Mouse (Mus musculus): ENCODE measurements at regions not wholly inside any gene's neighbourhood (a gene's known extent, or its start where the extent isn't known, plus 50 kb on each side); places are given as distances from the start of the nearest gene placed in this dataset.
"Not testable (repeated sequence)": the region's sequence is repeated elsewhere in the genome, so short reads cannot be mapped to it uniquely, and the experiment has no call there.

DNA sequence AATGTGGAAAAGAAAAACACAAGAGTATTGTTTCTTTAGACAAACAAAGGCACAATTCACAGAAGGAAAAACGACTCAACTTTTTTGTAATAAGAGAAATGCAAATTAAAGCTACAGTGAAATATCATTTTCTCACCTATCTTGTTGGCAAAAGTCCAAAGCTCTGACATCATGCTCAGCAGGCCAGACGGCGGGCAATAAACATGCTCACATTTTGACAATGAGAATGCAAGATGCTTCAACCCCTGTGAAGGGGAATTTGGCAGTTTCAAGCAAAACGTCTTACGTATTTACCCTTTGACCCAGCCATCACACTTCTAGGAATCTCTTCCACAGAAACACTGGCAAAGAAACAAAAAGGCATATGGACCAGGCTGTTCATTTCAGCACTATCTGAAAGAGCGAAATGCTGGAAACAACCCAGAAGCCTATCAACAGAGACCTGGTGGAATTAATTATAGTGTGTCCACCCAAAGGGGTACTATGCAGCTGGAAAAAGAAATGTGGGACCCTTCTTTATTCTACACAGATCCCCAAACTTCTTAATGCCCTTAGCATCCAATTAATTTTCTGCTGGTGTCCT, 203.4 kb upstream of the 2610301B20Rik start:
- H3K27ac ChIP-seq (ENCODE audit: insufficient read depth, low read depth, low read length) = no peak overlapping the region
- no peak for TF ChIP-seq CTCF (IDR thresholded peaks at IDR 0.05; ENCODE audit: low read depth, low read length)
- no peak for TF ChIP-seq POLR2A (IDR thresholded peaks at IDR 0.05; ENCODE audit: borderline replicate concordance, low read depth, low read length)
- H3K4me3 ChIP-seq (ENCODE audit: insufficient read depth, low read length) = no peak overlapping the region
- H3K4me1 ChIP-seq (ENCODE audit: control insufficient read depth, insufficient read depth, low read length) = no peaks in the 10 kb centered on the region

- Histone ChIP-seq H3K27ac (ENCODE audit: insufficient read depth, low read depth, low read length) (no peak overlapping the region), H3K4me1 (ENCODE audit: control insufficient read depth, insufficient read depth, low read length) (no peaks in the 10 kb centered on the region), H3K4me3 (ENCODE audit: insufficient read depth, low read length) (no peak overlapping the region)
- no peak for TF ChIP-seq POLR2A (IDR thresholded peaks at IDR 0.05; ENCODE audit: borderline replicate concordance, low read depth, low read length)
- TF ChIP-seq CTCF (IDR thresholded peaks at IDR 0.05; ENCODE audit: low read depth, low read length) = no peak
These were observed 183.2 kb upstream of the 2610301B20Rik start for GRCm38 (mm10) chr4:10691086-10691485.

DNA sequence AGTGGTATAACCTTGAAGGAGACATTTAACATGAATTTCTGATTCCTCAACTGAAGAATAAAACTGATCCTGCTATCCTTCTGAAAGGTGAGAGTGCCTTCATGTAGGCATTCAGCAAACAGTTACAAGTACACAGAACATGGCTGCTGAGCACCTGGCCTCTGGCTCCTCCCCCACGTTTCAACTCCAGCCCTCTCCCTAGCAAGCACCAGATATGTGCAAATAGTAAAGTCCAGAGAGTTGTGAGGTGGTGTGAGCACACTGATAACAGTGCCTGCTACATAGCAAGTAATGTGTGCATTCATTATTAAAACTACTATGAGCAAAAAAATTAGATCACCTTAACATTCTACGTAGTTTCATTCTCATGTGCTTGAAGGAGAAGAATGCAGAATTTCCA, 181.4 kb upstream of the 2610301B20Rik start:
- Histone ChIP-seq H3K4me1 (ENCODE audit: control insufficient read depth, insufficient read depth, low read length) (no peaks in the 10 kb centered on the region), H3K27ac (ENCODE audit: insufficient read depth, low read depth, low read length) (no peak overlapping the region)

GRCm38 (mm10) chr4:10693446-10694105, 180.7 kb upstream of the 2610301B20Rik start:
- TF ChIP-seq POLR2A (IDR thresholded peaks at IDR 0.05; ENCODE audit: borderline replicate concordance, low read depth, low read length) = no peak
- no peak for TF ChIP-seq CTCF (IDR thresholded peaks at IDR 0.05; ENCODE audit: low read depth, low read length)
- Histone ChIP-seq H3K27ac (ENCODE audit: insufficient read depth, low read depth, low read length) (no peak overlapping the region), H3K4me1 (ENCODE audit: control insufficient read depth, insufficient read depth, low read length) (no peaks in the 10 kb centered on the region), H3K4me3 (ENCODE audit: insufficient read depth, low read length) (no peak overlapping the region)

More for the DNA sequence above, 181.4 kb upstream of the 2610301B20Rik start:
- TF ChIP-seq POLR2A (IDR thresholded peaks at IDR 0.05; ENCODE audit: borderline replicate concordance, low read depth, low read length) = no peak
- TF ChIP-seq CTCF (IDR thresholded peaks at IDR 0.05; ENCODE audit: low read depth, low read length) = no peak
- no peak overlapping the region for H3K4me3 ChIP-seq (ENCODE audit: insufficient read depth, low read length)

DNA sequence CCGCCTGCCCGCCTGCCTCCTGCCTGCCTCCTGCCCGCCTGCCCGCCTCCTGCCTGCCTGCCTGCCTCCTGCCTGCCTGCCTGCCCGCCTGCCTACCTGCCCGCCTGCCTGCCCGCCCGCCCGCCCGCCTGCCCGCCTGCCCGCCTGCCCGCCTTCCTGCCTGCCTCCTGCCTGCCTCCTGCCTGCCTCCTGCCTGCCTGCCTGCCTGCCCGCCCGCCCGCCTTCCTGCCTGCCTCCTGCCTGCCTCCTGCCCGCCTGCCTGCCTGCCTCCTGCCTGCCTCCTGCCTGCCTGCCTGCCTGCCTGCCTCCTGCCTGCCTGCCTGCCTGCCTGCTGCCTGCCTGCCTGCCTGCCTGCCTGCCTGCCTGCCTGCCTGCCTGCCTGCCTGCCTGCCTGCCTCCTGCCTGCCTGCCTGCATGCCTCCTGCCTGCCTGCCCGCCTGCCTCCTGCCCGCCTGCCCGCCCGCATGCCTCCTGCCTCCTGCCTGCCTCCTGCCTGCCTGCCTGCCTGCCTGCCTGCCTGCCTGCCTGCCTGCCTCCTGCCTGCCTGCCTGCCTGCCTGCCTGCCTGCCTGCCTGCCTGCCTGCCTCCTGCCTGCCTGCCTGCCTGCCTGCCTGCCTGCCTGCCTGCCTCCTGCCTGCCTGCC, 180.1 kb upstream of the 2610301B20Rik start:
- not testable (repeated sequence) for H3K4me1 ChIP-seq (ENCODE audit: control insufficient read depth, insufficient read depth, low read length); H3K4me3 ChIP-seq (ENCODE audit: insufficient read depth, low read length); H3K27ac ChIP-seq (ENCODE audit: insufficient read depth, low read depth, low read length)

- Histone ChIP-seq H3K4me1 (ENCODE audit: control insufficient read depth, insufficient read depth, low read length) (no peaks in the 10 kb centered on the region), H3K27ac (ENCODE audit: insufficient read depth, low read depth, low read length) (no peak overlapping the region), H3K4me3 (ENCODE audit: insufficient read depth, low read length) (no peak overlapping the region)
- no peak for TF ChIP-seq CTCF (IDR thresholded peaks at IDR 0.05; ENCODE audit: low read depth, low read length)
- no peak for TF ChIP-seq POLR2A (IDR thresholded peaks at IDR 0.05; ENCODE audit: borderline replicate concordance, low read depth, low read length)
These were observed 177.0 kb upstream of the 2610301B20Rik start for GRCm38 (mm10) chr4:10697225-10697836.

GRCm38 (mm10) chr4:10698637-10699036, 175.7 kb upstream of the 2610301B20Rik start:
- no peaks in the 10 kb centered on the region for H3K4me1 ChIP-seq (ENCODE audit: control insufficient read depth, insufficient read depth, low read length)
- no peak overlapping the region for H3K27ac ChIP-seq (ENCODE audit: insufficient read depth, low read depth, low read length)
- H3K4me3 ChIP-seq (ENCODE audit: insufficient read depth, low read length) = no peak overlapping the region
- TF ChIP-seq POLR2A (IDR thresholded peaks at IDR 0.05; ENCODE audit: borderline replicate concordance, low read depth, low read length) (no peak), CTCF (IDR thresholded peaks at IDR 0.05; ENCODE audit: low read depth, low read length) (no peak)

- no peaks in the 10 kb centered on the region for H3K4me1 ChIP-seq (ENCODE audit: control insufficient read depth, insufficient read depth, low read length)
- no peak overlapping the region for H3K27ac ChIP-seq (ENCODE audit: insufficient read depth, low read depth, low read length)
- TF ChIP-seq POLR2A (IDR thresholded peaks at IDR 0.05; ENCODE audit: borderline replicate concordance, low read depth, low read length) (no peak), CTCF (IDR thresholded peaks at IDR 0.05; ENCODE audit: low read depth, low read length) (no peak)
- no peak overlapping the region for H3K4me3 ChIP-seq (ENCODE audit: insufficient read depth, low read length)
These were observed 172.8 kb upstream of the 2610301B20Rik start for GRCm38 (mm10) chr4:10701479-10701878.

- no peaks in the 10 kb centered on the region for H3K4me1 ChIP-seq (ENCODE audit: control insufficient read depth, insufficient read depth, low read length)
- no peak overlapping the region for H3K27ac ChIP-seq (ENCODE audit: insufficient read depth, low read depth, low read length)
- no peak overlapping the region for H3K4me3 ChIP-seq (ENCODE audit: insufficient read depth, low read length)
- TF ChIP-seq POLR2A (IDR thresholded peaks at IDR 0.05; ENCODE audit: borderline replicate concordance, low read depth, low read length) (no peak), CTCF (IDR thresholded peaks at IDR 0.05; ENCODE audit: low read depth, low read length) (no peak)
These were observed 171.1 kb upstream of the 2610301B20Rik start for GRCm38 (mm10) chr4:10703212-10703611.
